8 mouse cellular contexts compared by ENCODE assay signal in genomic region chr4:155840076-155841002, GRCm38 (mm10). TPM values are rescaled to one million over a fixed set of nuclear protein-coding genes. Genes with fewer than 3 reads are reported as not detected.
DNase-seq lines count a peak whose midpoint lies in the region; ATAC-seq and TF ChIP-seq lines count a peak whose summit lies in the region.

No protein-coding gene starts in this region.

- peaks cover 32% of the 10 kb centered on the region for H3K36me3 ChIP-seq in heart, embryonic 13.5 days
- H3K36me3 ChIP-seq in E14TG2a.4 (ENCODE audit: insufficient read depth, low read length): peaks cover 7% of the 10 kb centered on the region; the same call in 1 of the 2 replicates
- peaks cover 24% of the 10 kb centered on the region for H3K36me3 ChIP-seq in forebrain, embryonic 10.5 days (replicated peaks)
- H3K36me3 ChIP-seq in limb, embryonic 11.5 days (ENCODE audit: control insufficient read depth, insufficient read depth, low read length): no peaks in the 10 kb centered on the region
- H3K36me3 ChIP-seq in neural tube, embryonic 13.5 days: peaks cover 3% of the 10 kb centered on the region; the same call in 1 of the 2 replicates

- H3K4me3 ChIP-seq in heart, embryonic 13.5 days: peak overlapping the region; percentile 60
- peak overlapping the region; percentile 81 for H3K4me3 ChIP-seq in E14TG2a.4 (replicated peaks; ENCODE audit: low read length)
- peak overlapping the region; percentile 56 for H3K4me3 ChIP-seq in forebrain, embryonic 10.5 days
- H3K4me3 ChIP-seq in limb, embryonic 11.5 days (ENCODE audit: low read depth, low read length): peak overlapping the region; percentile 46
- peak overlapping the region; percentile 38 for H3K4me3 ChIP-seq in neural tube, embryonic 13.5 days

- peak overlapping the region; percentile 86 for H3K4me2 ChIP-seq in heart, embryonic 13.5 days
- H3K4me2 ChIP-seq in limb, embryonic 11.5 days (ENCODE audit: low read depth, severe bottlenecking): peak overlapping the region; percentile 55
- peak overlapping the region; percentile 60 for H3K4me2 ChIP-seq in neural tube, embryonic 13.5 days

- H3K27me3 ChIP-seq in heart, embryonic 13.5 days (replicated peaks): peaks cover 5% of the 10 kb centered on the region; the same call in 1 of the 2 replicates
- peaks cover 49% of the 10 kb centered on the region for H3K27me3 ChIP-seq in E14TG2a.4 (ENCODE audit: insufficient read depth, low read length)
- H3K27me3 ChIP-seq in forebrain, embryonic 10.5 days (ENCODE audit: poor library complexity, severe bottlenecking): peaks cover 30% of the 10 kb centered on the region
- H3K27me3 ChIP-seq in limb, embryonic 11.5 days (ENCODE audit: control insufficient read depth, insufficient read depth, low read length): no peaks in the 10 kb centered on the region; the same call in 1 of the 2 replicates
- H3K27me3 ChIP-seq in neural tube, embryonic 13.5 days: peaks cover 26% of the 10 kb centered on the region

- TF ChIP-seq CTCF in E14TG2a.4 (conservative IDR thresholded peaks at IDR 0.05; ENCODE audit: low read length): no peak

- H3K27ac ChIP-seq in heart, embryonic 13.5 days (replicated peaks): peak overlapping the region; percentile 87
- H3K27ac ChIP-seq in forebrain, embryonic 10.5 days: peak overlapping the region; percentile 85
- H3K27ac ChIP-seq in limb, embryonic 11.5 days (replicated peaks; ENCODE audit: low read depth, low read length): peak overlapping the region; percentile 38; the same call in 1 of the 2 replicates
- H3K27ac ChIP-seq in neural tube, embryonic 13.5 days (replicated peaks): peak overlapping the region; percentile 38; the same call in 1 of the 2 replicates

- H3K9me3 ChIP-seq in heart, embryonic 13.5 days: no peaks in the 10 kb centered on the region
- H3K9me3 ChIP-seq in E14TG2a.4 (ENCODE audit: low read length): no peaks in the 10 kb centered on the region
- H3K9me3 ChIP-seq in forebrain, embryonic 10.5 days: no peaks in the 10 kb centered on the region; the same call in 1 of the 2 replicates
- no peaks in the 10 kb centered on the region for H3K9me3 ChIP-seq in limb, embryonic 11.5 days (ENCODE audit: control insufficient read depth, low read length)
- no peaks in the 10 kb centered on the region for H3K9me3 ChIP-seq in neural tube, embryonic 13.5 days

- H3K4me1 ChIP-seq in heart, embryonic 13.5 days: peaks cover 49% of the 10 kb centered on the region
- peaks cover 34% of the 10 kb centered on the region for H3K4me1 ChIP-seq in E14TG2a.4 (replicated peaks; ENCODE audit: low read depth, low read length)
- peaks cover 42% of the 10 kb centered on the region for H3K4me1 ChIP-seq in forebrain, embryonic 10.5 days
- peaks cover 11% of the 10 kb centered on the region for H3K4me1 ChIP-seq in limb, embryonic 11.5 days (ENCODE audit: control insufficient read depth, insufficient read depth, low read length)
- H3K4me1 ChIP-seq in neural tube, embryonic 13.5 days (replicated peaks): peaks cover 26% of the 10 kb centered on the region

- ATAC-seq in heart, embryonic 13.5 days (ENCODE audit: extremely low read depth, insufficient number of reproducible peaks, low FRiP score, low TSS enrichment): no peak
- ATAC-seq in limb, embryonic 11.5 days (ENCODE audit: insufficient number of reproducible peaks, low FRiP score, low TSS enrichment, low read depth): 0 out of 2 replicates have a peak, but pooled peaks have one; percentile 13
- ATAC-seq in neural tube, embryonic 13.5 days (ENCODE audit: low read depth): peak; percentile 32; the same call in 1 of the 2 replicates

- WGBS in heart, embryonic 13.5 days: 11% methylated on average over 8 of the region's 8 CpGs
- WGBS in forebrain, embryonic 10.5 days: 7% methylated on average over 8 of the region's 8 CpGs
- 5% methylated on average over 8 of the region's 8 CpGs for WGBS in limb, embryonic 11.5 days
- 10% methylated on average over 8 of the region's 8 CpGs for WGBS in neural tube, embryonic 13.5 days

- H3K9ac ChIP-seq in heart, embryonic 13.5 days: peak overlapping the region; percentile 83
- H3K9ac ChIP-seq in limb, embryonic 11.5 days (ENCODE audit: low read length): peak overlapping the region; percentile 60
- peak overlapping the region; percentile 64 for H3K9ac ChIP-seq in neural tube, embryonic 13.5 days

- no peak for DNase-seq in heart, adult 18-20 months
- DNase-seq in forebrain, embryonic 10.5 days (ENCODE audit: extremely low spot score, low spot score): no peak
- no peak for DNase-seq in limb, embryonic 11.5 days (ENCODE audit: low spot score)
- no peak for DNase-seq in ovary, postnatal 14 days (ENCODE audit: low spot score)
- no peak for DNase-seq in spleen, postnatal 14 days (ENCODE audit: low spot score in 2 of 2)

RNA-seq across cellular contexts. Expression of gene Mxra8, which starts 0.9 kb away (rescaled TPM):
- 56.7 and 59.3 TPM in 2 replicates for polyA plus RNA-seq in heart, embryonic 13.5 days (2015; fragmentation: Nextera tagmentation; extraction: Ambion mirVana)
- 10 to 100 TPM; 22.0 to 26.6 TPM for total RNA-seq in heart, adult 18-20 months (2021)
- polyA plus RNA-seq in forebrain, embryonic 10.5 days (2016; fragmentation: Nextera tagmentation; extraction: Ambion mirVana): 37.6 and 39.4 TPM in 2 replicates
- polyA plus RNA-seq in limb, embryonic 11.5 days (2014; fragmentation: Nextera tagmentation; extraction: Ambion mirVana): 41.8 and 49.3 TPM in 2 replicates
- polyA plus RNA-seq in neural tube, embryonic 13.5 days (2015; fragmentation: Nextera tagmentation; extraction: Ambion mirVana): 29.3 and 33.9 TPM in 2 replicates

RNA-seq across cellular contexts. Expression of gene Dvl1, which starts 6.9 kb away (rescaled TPM):
- polyA plus RNA-seq in heart, embryonic 13.5 days (2015; fragmentation: Nextera tagmentation; extraction: Ambion mirVana): 2.8 and 2.9 TPM in 2 replicates
- total RNA-seq in heart, adult 18-20 months (2021): 10 to 100 TPM; 45.0 to 51.5 TPM
- 4.6 and 5.3 TPM in 2 replicates for polyA plus RNA-seq in forebrain, embryonic 10.5 days (2016; fragmentation: Nextera tagmentation; extraction: Ambion mirVana)
- 8.1 and 9.1 TPM in 2 replicates for polyA plus RNA-seq in limb, embryonic 11.5 days (2014; fragmentation: Nextera tagmentation; extraction: Ambion mirVana)
- polyA plus RNA-seq in neural tube, embryonic 13.5 days (2015; fragmentation: Nextera tagmentation; extraction: Ambion mirVana): 8.6 and 14.6 TPM in 2 replicates

RNA-seq across cellular contexts. Expression of gene Aurkaip1, which starts 9.3 kb away (rescaled TPM):
- 126 and 144 TPM in 2 replicates for polyA plus RNA-seq in heart, embryonic 13.5 days (2015; fragmentation: Nextera tagmentation; extraction: Ambion mirVana)
- 100 to 1,000 TPM; 106 to 108 TPM for total RNA-seq in heart, adult 18-20 months (2021)
- 165 and 172 TPM in 2 replicates for polyA plus RNA-seq in forebrain, embryonic 10.5 days (2016; fragmentation: Nextera tagmentation; extraction: Ambion mirVana)
- polyA plus RNA-seq in limb, embryonic 11.5 days (2014; fragmentation: Nextera tagmentation; extraction: Ambion mirVana): 132 and 138 TPM in 2 replicates
- 139 and 145 TPM in 2 replicates for polyA plus RNA-seq in neural tube, embryonic 13.5 days (2015; fragmentation: Nextera tagmentation; extraction: Ambion mirVana)

RNA-seq across cellular contexts. Expression of gene Tas1r3, which starts 22.8 kb away (rescaled TPM):
- 0.09 and 0.11 TPM in 2 replicates for polyA plus RNA-seq in heart, embryonic 13.5 days (2015; fragmentation: Nextera tagmentation; extraction: Ambion mirVana)
- under 1 TPM; 0.22 to 0.23 TPM for total RNA-seq in heart, adult 18-20 months (2021)
- 0.12 and 0.33 TPM in 2 replicates for polyA plus RNA-seq in forebrain, embryonic 10.5 days (2016; fragmentation: Nextera tagmentation; extraction: Ambion mirVana)
- 0.24 and 0.28 TPM in 2 replicates for polyA plus RNA-seq in limb, embryonic 11.5 days (2014; fragmentation: Nextera tagmentation; extraction: Ambion mirVana)
- 0.45 and 0.72 TPM in 2 replicates for polyA plus RNA-seq in neural tube, embryonic 13.5 days (2015; fragmentation: Nextera tagmentation; extraction: Ambion mirVana)

RNA-seq across cellular contexts. Expression of gene Ccnl2, which starts 28.1 kb away (rescaled TPM):
- polyA plus RNA-seq in heart, embryonic 13.5 days (2015; fragmentation: Nextera tagmentation; extraction: Ambion mirVana): 97.1 and 113 TPM in 2 replicates
- 10 to 100 TPM; 17.9 to 25.7 TPM for total RNA-seq in heart, adult 18-20 months (2021)
- polyA plus RNA-seq in forebrain, embryonic 10.5 days (2016; fragmentation: Nextera tagmentation; extraction: Ambion mirVana): 166 and 168 TPM in 2 replicates
- polyA plus RNA-seq in limb, embryonic 11.5 days (2014; fragmentation: Nextera tagmentation; extraction: Ambion mirVana): 181 and 203 TPM in 2 replicates
- 155 and 185 TPM in 2 replicates for polyA plus RNA-seq in neural tube, embryonic 13.5 days (2015; fragmentation: Nextera tagmentation; extraction: Ambion mirVana)
